Mouse (Mus musculus): ENCODE data around the gene Ccna1. TPM values are rescaled to one million over a fixed set of nuclear protein-coding genes. Genes with fewer than 3 reads are reported as not detected.
A peak's percentile ranks its signal among the peaks of the same experiment; 100 is the strongest.

Gene Ccna1
- total RNA-seq, 2 experiments from 2014 or later = 2.4 to 3.1 TPM

- intact Hi-C loops (cut with DNase I) = no loop called here
- no peak for DNase-seq
These were observed 11.3 kb upstream of the Ccna1 start for GRCm38 (mm10) chr3:55066666-55067023.

- intact Hi-C loops (cut with DNase I) = loop anchor here (2.0 kb wide), 1 partner anchor 257 kb away; no protein-coding TSS in a partner anchor
- DNase-seq = no peak
These were observed 10.7 kb upstream of the Ccna1 start for GRCm38 (mm10) chr3:55065738-55066665.

GRCm38 (mm10) chr3:55064396-55064795 is 9.1 kb upstream of the Ccna1 start:
- peak; percentile 86 for DNase-seq
- intact Hi-C loops (cut with DNase I) = loop anchor here (2.0 kb wide), 1 partner anchor 256 kb away; no protein-coding TSS in a partner anchor

- intact Hi-C loops (cut with DNase I) = no loop called here
- DNase-seq = peak; percentile 74
These were observed 7.4 kb upstream of the Ccna1 start for GRCm38 (mm10) chr3:55062653-55063052.

- no peak for DNase-seq
- intact Hi-C loops (cut with DNase I) = no loop called here
These were observed 1.1 kb upstream of the Ccna1 start for GRCm38 (mm10) chr3:55056376-55056775.

- no peak for DNase-seq
- intact Hi-C loops (cut with DNase I) = no loop called here
These were observed 433 bp upstream of the Ccna1 start for GRCm38 (mm10) chr3:55055747-55056120.

- intact Hi-C loops (cut with DNase I) = no loop called here
- no peak for DNase-seq
These were observed 1.1 kb downstream of the Ccna1 start for GRCm38 (mm10) chr3:55054231-55054630.

GRCm38 (mm10) chr3:55044601-55045370 is 10.5 kb downstream of the Ccna1 start:
- intact Hi-C loops (cut with DNase I) = no loop called here
- peak; percentile 80 for DNase-seq

- intact Hi-C loops (cut with DNase I) = no loop called here
- no peak for DNase-seq
These were observed 17.7 kb downstream of the Ccna1 start for GRCm38 (mm10) chr3:55037608-55038007.

- DNase-seq = no peak
- intact Hi-C loops (cut with DNase I) = no loop called here
These were observed 27.9 kb downstream of the Ccna1 start for GRCm38 (mm10) chr3:55027271-55027840.

- DNase-seq = no peak
- intact Hi-C loops (cut with DNase I) = no loop called here
These were observed 29.8 kb downstream of the Ccna1 start for GRCm38 (mm10) chr3:55025502-55025901.

GRCm38 (mm10) chr3:55023347-55023746 is 32.0 kb downstream of the Ccna1 start:
- no peak for DNase-seq
- intact Hi-C loops (cut with DNase I) = no loop called here

- intact Hi-C loops (cut with DNase I) = no loop called here
These were observed 33.1 kb downstream of the Ccna1 start for GRCm38 (mm10) chr3:55022247-55022646.

GRCm38 (mm10) chr3:55012536-55012935 is 42.8 kb downstream of the Ccna1 start:
- intact Hi-C loops (cut with DNase I) = no loop called here
- DNase-seq = no peak

More at GRCm38 (mm10) chr3:55022247-55022646, 33.1 kb downstream of the Ccna1 start:
- no peak for DNase-seq

GRCm38 (mm10) chr3:55011681-55012080 is 43.6 kb downstream of the Ccna1 start:
- intact Hi-C loops (cut with DNase I) = no loop called here
- no peak for DNase-seq

GRCm38 (mm10) chr3:55008965-55009741 is 46.1 kb downstream of the Ccna1 start:
- no peak for DNase-seq
- intact Hi-C loops (cut with DNase I) = no loop called here

- intact Hi-C loops (cut with DNase I) = no loop called here
- DNase-seq = no peak
These were observed 51.3 kb downstream of the Ccna1 start for GRCm38 (mm10) chr3:55004036-55004435.

- DNase-seq = no peak
- intact Hi-C loops (cut with DNase I) = no loop called here
These were observed 53.6 kb downstream of the Ccna1 start for GRCm38 (mm10) chr3:55001677-55002076.
